Mouse (Mus musculus) forebrain, embryonic 11.5 days (tissue): ENCODE results near the gene Cit. TPM values are rescaled to one million over a fixed set of nuclear protein-coding genes. Genes with fewer than 3 reads are reported as not detected.

Experiments used
- ATAC-seq: fragments of 200-750 bp; cut with Nextera tagmentation; replicated peaks from 2 replicates; pipeline ENCODE4 v1.8.0; 2017; ENCODE audit warnings: moderate TSS enrichment; ENCODE audit not compliant: low FRiP score
- DNase-seq: peaks from one replicate; pipeline ENCODE4 v3.0.0-alpha.2; 2017; ENCODE audit warnings: low spot score
- H3K27ac ChIP-seq: fragments of 300-500 bp; sonication (generic); 2 replicates; pipeline ENCODE4 v1.5.1; 2014; ENCODE audit warnings: low read depth, low read length
- H3K27me3 ChIP-seq: fragments of 300-500 bp; sonication (generic); 2 replicates; pipeline ENCODE4 v1.6.1; 2014; ENCODE audit warnings: mild to moderate bottlenecking, low read length, mixed read lengths; ENCODE audit not compliant: control insufficient read depth, insufficient read depth
- H3K36me3 ChIP-seq: fragments of 300-500 bp; sonication (generic); 2 replicates; pipeline ENCODE4 v1.6.1; 2014; ENCODE audit warnings: mild to moderate bottlenecking, low read length, moderate library complexity, mixed read lengths; ENCODE audit not compliant: control insufficient read depth, insufficient read depth
- H3K4me1 ChIP-seq: fragments of 300-500 bp; sonication (generic); replicated peaks from 2 replicates; pipeline ENCODE4 v1.6.1; 2014; ENCODE audit warnings: low read length, mixed read lengths; ENCODE audit not compliant: control insufficient read depth, insufficient read depth
- H3K4me2 ChIP-seq: fragments of 300-500 bp; sonication (generic); 2 replicates; pipeline ENCODE4 v1.6.1; 2014; ENCODE audit warnings: low read depth, mild to moderate bottlenecking, low read length, moderate library complexity, mixed read lengths; ENCODE audit not compliant: severe bottlenecking
- H3K4me3 ChIP-seq: fragments of 300-500 bp; sonication (generic); 2 replicates; pipeline ENCODE4 v1.5.1; 2014; ENCODE audit warnings: low read depth, low read length
- H3K9ac ChIP-seq: fragments of 300-500 bp; sonication (generic); 2 replicates; pipeline ENCODE4 v1.6.1; 2014; ENCODE audit warnings: low read length
- H3K9me3 ChIP-seq: fragments of 300-500 bp; sonication (generic); 2 replicates; pipeline ENCODE4 v1.6.1; 2016; ENCODE audit warnings: low read length, mixed read lengths; ENCODE audit not compliant: control insufficient read depth
- WGBS: fragments of 180-500 bp; shearing (Covaris S2); extraction: QIAGEN DNeasy Blood & Tissue Kit; methylation state at CpG from one replicate; pipeline ENCODE4 v1.1.7; 2014; 5-methylcytosine and 5-hydroxymethylcytosine counted together
- polyA plus RNA-seq: library from polyadenylated mRNA; unstranded; fragments of >200 nt; fragmentation: Nextera tagmentation; extraction: Ambion mirVana; gene quantifications from 2 replicates; pipeline ENCODE4 v1.2.1, GENCODE M21; 2014

Cit gene
- polyA plus RNA-seq, 1 experiment from 2014 or later: 48.9 TPM

DNA sequence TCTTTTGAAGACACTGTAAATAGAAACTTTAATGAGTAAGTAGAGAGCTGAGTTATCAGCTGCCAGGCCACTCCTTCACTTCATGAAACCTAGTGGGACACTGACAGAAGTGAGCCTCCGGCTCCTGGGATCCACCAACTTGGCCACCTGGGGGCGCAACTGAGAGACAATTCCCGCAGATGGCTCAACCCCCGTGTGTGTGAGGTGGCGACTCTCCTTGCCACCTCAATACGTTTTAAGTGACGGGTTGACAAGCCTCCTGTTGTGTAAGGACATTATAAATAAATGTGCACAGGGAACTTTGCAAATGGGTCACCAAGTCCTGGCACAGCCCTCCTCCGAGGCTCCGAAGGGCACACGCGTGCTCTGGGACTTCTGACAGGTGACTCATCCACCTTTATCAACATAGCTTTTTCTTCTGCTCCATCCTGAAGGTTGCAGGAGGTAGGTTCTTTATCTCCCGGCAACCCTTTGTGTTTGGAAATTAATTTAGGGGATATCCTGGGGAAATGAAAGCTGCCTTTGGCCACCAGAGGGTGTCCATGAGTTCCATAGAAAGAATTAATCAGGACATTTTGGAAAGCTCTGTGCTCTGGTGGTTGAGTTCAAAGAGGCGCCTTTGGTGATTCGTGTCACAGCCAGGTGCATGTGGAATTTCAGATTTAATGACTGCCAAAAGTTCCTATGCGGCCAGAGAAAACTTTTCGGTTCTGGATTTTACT lies 83.9 kb downstream of the Cit start:
- Histone ChIP-seq H3K4me1 (no peaks in the 10 kb centered on the region), H3K4me2 (no peak overlapping the region), H3K9ac (no peak overlapping the region), H3K27me3 (no peaks in the 10 kb centered on the region), H3K4me3 (no peak overlapping the region), H3K9me3 (no peaks in the 10 kb centered on the region), H3K27ac (no peak overlapping the region), H3K36me3 (peaks cover 8% of the 10 kb centered on the region)
- DNase-seq: no peak
- WGBS: 85% methylated on average over 16 of the region's 16 CpGs
- no peak for ATAC-seq

- Histone ChIP-seq H3K27ac (no peak overlapping the region), H3K36me3 (peaks cover 8% of the 10 kb centered on the region), H3K27me3 (no peaks in the 10 kb centered on the region), H3K4me1 (no peaks in the 10 kb centered on the region), H3K9ac (no peak overlapping the region), H3K9me3 (no peaks in the 10 kb centered on the region), H3K4me3 (no peak overlapping the region), H3K4me2 (no peak overlapping the region)
- no peak for ATAC-seq
- 96% methylated on average over 11 of the region's 11 CpGs for WGBS
- no peak for DNase-seq
Observed at GRCm38 (mm10) chr5:115932325-115932724, 87.2 kb downstream of the Cit start.

DNA sequence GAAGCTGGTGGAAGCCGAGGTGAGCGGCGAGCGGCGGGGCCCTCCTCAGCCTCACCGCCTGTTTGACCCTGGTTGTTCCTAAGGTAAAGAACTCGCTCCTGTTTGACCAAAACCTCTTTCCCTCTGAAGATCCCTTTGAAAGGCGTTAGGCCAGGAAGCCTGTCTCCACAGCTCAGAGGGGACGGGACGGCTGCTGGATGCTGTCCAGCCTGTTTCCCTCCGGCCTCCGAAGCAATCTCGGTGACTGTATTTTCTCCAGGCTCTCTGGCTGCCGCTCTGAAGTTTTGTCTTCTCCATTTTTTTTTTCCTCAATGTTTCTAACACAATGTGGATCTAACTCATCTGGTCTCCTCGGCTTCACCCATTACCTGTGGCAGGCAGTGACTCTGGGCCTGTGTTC lies 91.8 kb downstream of the Cit start:
- Histone ChIP-seq H3K27me3 (no peaks in the 10 kb centered on the region), H3K9me3 (no peaks in the 10 kb centered on the region), H3K36me3 (peaks cover 11% of the 10 kb centered on the region), H3K9ac (no peak overlapping the region), H3K4me3 (no peak overlapping the region), H3K27ac (no peak overlapping the region), H3K4me2 (no peak overlapping the region), H3K4me1 (no peaks in the 10 kb centered on the region)
- WGBS: 97% methylated on average over 15 of the region's 15 CpGs
- DNase-seq: no peak
- no peak for ATAC-seq

DNA sequence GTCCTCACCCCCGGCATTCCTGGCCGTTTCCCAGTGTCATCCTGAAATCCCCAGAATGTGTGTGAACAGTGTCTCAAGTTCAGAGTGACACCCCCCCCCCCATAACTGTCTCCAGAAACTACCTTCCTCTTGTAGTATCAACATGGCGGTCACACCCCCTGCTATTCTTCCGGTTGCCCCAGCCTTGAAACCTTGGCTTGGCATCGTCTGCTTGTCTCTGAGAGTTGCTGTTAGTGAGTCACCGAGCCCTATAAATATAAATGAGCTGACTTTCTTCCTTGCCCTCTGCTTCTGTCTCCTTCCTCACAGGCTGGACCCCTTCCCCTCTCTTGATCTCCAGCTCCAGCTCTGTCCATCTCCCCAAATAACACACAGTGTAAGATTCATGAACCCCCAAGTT lies 92.5 kb downstream of the Cit start:
- peaks cover 14% of the 10 kb centered on the region for H3K36me3 ChIP-seq

GRCm38 (mm10) chr5:115938999-115939398 lies 93.9 kb downstream of the Cit start:
- Histone ChIP-seq H3K9ac (no peak overlapping the region), H3K4me1 (no peaks in the 10 kb centered on the region), H3K36me3 (peaks cover 21% of the 10 kb centered on the region), H3K27me3 (no peaks in the 10 kb centered on the region), H3K27ac (no peak overlapping the region), H3K9me3 (no peaks in the 10 kb centered on the region), H3K4me3 (no peak overlapping the region), H3K4me2 (no peak overlapping the region)
- ATAC-seq: no peak
- no peak for DNase-seq
- WGBS: 93% methylated on average over 13 of the region's 13 CpGs

More for the DNA sequence above, 92.5 kb downstream of the Cit start:
- Histone ChIP-seq H3K27me3 (no peaks in the 10 kb centered on the region), H3K27ac (no peak overlapping the region), H3K4me3 (no peak overlapping the region), H3K9ac (no peak overlapping the region), H3K4me2 (no peak overlapping the region), H3K4me1 (no peaks in the 10 kb centered on the region), H3K9me3 (no peaks in the 10 kb centered on the region)
- DNase-seq (no peak), ATAC-seq (no peak)
- WGBS: 94% methylated on average over 6 of the region's 6 CpGs

DNA sequence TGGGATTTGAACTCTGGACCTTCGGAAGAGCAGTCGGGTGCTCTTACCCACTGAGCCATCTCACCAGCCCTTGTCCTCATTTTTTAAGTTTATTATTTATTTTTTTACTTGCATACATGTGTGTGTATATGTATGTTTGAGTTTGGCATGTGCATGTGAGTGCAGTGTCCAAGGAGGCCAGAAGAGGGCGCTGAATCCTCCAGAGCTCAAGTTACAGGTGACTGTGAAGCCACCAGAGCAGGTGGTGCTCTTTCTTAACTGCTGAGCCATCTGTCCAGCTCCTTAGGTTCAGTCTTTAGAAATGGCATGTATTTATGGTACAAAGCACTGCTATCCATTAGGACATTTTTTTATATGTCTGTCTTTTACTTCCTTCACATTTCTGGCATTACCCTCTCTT lies 97.3 kb downstream of the Cit start:
- H3K9ac ChIP-seq: no peak overlapping the region
- H3K4me1 ChIP-seq: no peaks in the 10 kb centered on the region
- 85% methylated on average over 3 of the region's 3 CpGs for WGBS
- H3K4me2 ChIP-seq: no peak overlapping the region
- H3K27me3 ChIP-seq: no peaks in the 10 kb centered on the region
- DNase-seq (no peak), ATAC-seq (no peak)
- no peak overlapping the region for H3K27ac ChIP-seq
- no peaks in the 10 kb centered on the region for H3K9me3 ChIP-seq
- H3K4me3 ChIP-seq: no peak overlapping the region
- peaks cover 21% of the 10 kb centered on the region for H3K36me3 ChIP-seq

GRCm38 (mm10) chr5:115944791-115945490 lies 99.9 kb downstream of the Cit start:
- WGBS: 63% methylated on average over 11 of the region's 11 CpGs
- peaks cover 17% of the 10 kb centered on the region for H3K36me3 ChIP-seq
- no peak overlapping the region for H3K4me3 ChIP-seq
- ATAC-seq (no peak), DNase-seq (no peak)
- H3K4me1 ChIP-seq: no peaks in the 10 kb centered on the region
- H3K9ac ChIP-seq: no peak overlapping the region
- H3K27me3 ChIP-seq: no peaks in the 10 kb centered on the region
- H3K9me3 ChIP-seq: no peaks in the 10 kb centered on the region
- no peak overlapping the region for H3K4me2 ChIP-seq
- no peak overlapping the region for H3K27ac ChIP-seq

GRCm38 (mm10) chr5:115947622-115948353 lies 102.7 kb downstream of the Cit start:
- H3K9ac ChIP-seq: no peak overlapping the region
- H3K27ac ChIP-seq: no peak overlapping the region
- H3K36me3 ChIP-seq: peaks cover 11% of the 10 kb centered on the region
- DNase-seq: no peak
- no peaks in the 10 kb centered on the region for H3K9me3 ChIP-seq
- H3K4me1 ChIP-seq: no peaks in the 10 kb centered on the region
- WGBS: 94% methylated on average over 15 of the region's 15 CpGs
- no peak for ATAC-seq
- H3K4me3 ChIP-seq: no peak overlapping the region
- no peaks in the 10 kb centered on the region for H3K27me3 ChIP-seq
- no peak overlapping the region for H3K4me2 ChIP-seq
